Mouse (Mus musculus): Measurements from ENCODE around the gene Cdk8.

GRCm38 (mm10) chr5:146248746-146249145, 17.7 kb downstream of the Cdk8 start:
- TF ChIP-seq CTCF (IDR thresholded peaks at IDR 0.05; ENCODE audit: low read depth, low read length) (no peak), POLR2AphosphoS5 (IDR thresholded peaks at IDR 0.05; ENCODE audit: insufficient replicate concordance, low read depth, low read length) (no peak), GATA2 (IDR thresholded peaks at IDR 0.05; ENCODE audit: borderline replicate concordance, low read depth, low read length) (no peak), GATA1 (IDR thresholded peaks at IDR 0.05; ENCODE audit: borderline replicate concordance, low read length) (no peak), TAL1 (conservative IDR thresholded peaks at IDR 0.05; ENCODE audit: low read depth, low read length) (no peak)

All from G1E (cell line).